Mouse (Mus musculus): ENCODE results near the gene Me3.

- TF ChIP-seq HCFC1 (IDR thresholded peaks at IDR 0.05; ENCODE audit: borderline replicate concordance, insufficient read depth, low read length) = no peak
- no peak for TF ChIP-seq CHD2 (IDR thresholded peaks at IDR 0.05; ENCODE audit: low read depth, low read length)
- TF ChIP-seq MAFK (IDR thresholded peaks at IDR 0.05; ENCODE audit: insufficient read depth, low read depth, low read length) = no peak
- TF ChIP-seq ZC3H11A (IDR thresholded peaks at IDR 0.05; ENCODE audit: borderline replicate concordance, low read depth, low read length) = no peak
These were observed 41.5 kb upstream of the Me3 start for GRCm38 (mm10) chr7:89590542-89591251.
